Mouse (Mus musculus) kidney, postnatal 25 days (tissue): ENCODE measurements at regions not wholly inside any gene's neighbourhood (a gene's known extent, or its start where the extent isn't known, plus 50 kb on each side); places are given as distances from the start of the nearest gene placed in this dataset.

Source experiments
- DNase-seq, 2 experiments: peaks; one replicate each; pipeline ENCODE4 v3.0.0; 2021; ENCODE audit warnings: mixed read lengths in 2 of 2

DNA sequence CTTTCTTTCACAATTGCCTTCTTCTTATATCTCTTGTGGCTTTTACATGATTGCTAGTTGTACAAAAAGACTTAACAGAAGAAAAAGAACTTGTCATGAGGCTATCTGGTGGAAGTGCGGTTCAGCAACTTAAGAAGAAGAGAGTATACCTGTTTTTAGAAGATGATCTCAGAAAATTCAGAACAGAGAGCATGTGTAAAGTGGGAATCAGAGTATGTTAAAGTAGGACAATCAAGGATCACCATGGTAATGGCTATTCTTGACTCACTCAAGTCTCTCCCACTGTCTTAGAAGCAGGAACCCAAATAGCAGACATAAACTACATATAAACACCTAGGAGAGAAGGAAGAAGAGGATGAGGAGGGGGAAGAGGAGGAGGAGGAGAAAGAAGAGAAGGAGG, 857.9 kb upstream of the Nr2f1 start:
- no peak for DNase-seq

- no peak for DNase-seq
Observed at GRCm38 (mm10) chr13:79054481-79054880, 854.9 kb upstream of the Nr2f1 start.

- no peak for DNase-seq
Observed at GRCm38 (mm10) chr13:79053428-79053827, 853.9 kb upstream of the Nr2f1 start.

DNA sequence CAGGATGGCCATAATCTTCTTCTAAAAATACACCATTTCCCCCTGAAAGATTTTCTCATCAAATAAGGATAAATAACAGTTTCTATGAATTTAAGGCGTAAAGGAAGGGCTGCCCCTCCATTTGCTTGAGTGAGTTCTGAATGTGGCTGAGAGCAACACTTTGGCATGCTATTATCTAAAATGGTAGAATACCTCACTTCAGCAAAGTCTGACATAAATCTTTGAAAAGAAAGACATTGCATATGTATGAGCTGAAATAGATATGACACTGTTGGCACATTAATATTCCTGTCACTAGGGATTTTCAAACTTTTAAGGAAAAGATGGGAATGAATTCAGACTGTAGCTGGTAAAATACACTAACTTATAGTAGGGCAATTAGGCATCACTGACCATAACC, 847.7 kb upstream of the Nr2f1 start:
- DNase-seq = no peak

- no peak for DNase-seq
Observed at GRCm38 (mm10) chr13:79044657-79045056, 845.1 kb upstream of the Nr2f1 start.

DNA sequence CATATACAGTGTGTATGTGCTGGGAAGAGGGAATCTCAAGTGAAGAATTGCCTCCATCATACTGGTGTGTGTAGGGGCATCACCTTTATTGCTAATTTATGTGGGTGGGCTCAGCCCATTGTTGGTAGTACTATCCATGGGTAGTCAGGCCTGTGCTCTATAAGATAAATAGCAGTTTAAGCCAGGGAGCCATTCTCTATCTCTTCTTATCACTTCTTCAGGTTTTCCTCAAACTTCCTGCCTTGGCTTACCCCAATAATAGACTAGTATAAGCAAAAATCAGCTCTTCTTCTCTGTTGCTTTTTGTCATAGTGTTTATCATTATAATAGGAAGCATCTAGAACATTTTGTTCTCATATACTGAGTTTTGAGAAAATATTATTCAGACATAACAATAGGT, 838.3 kb upstream of the Nr2f1 start:
- DNase-seq = no peak

DNA sequence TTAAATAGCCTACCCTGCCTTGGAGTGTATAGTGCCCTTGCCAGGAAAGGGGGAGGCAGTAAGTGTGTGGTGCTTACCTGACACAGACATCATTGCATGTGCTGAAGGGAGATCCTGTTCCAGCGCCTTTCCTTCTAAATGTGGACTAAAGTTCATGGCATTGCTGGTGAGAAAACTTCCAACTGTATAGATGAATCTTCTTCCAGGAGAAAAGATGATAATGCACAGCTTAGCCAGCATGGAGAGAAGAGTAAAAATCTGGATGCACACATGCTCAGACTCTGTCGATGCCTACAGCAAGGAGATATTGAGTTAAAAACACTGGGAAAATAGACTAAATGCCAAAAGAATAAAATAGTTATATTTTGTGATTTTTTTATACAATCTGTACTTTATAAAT, 835.7 kb upstream of the Nr2f1 start:
- DNase-seq = no peak

DNA sequence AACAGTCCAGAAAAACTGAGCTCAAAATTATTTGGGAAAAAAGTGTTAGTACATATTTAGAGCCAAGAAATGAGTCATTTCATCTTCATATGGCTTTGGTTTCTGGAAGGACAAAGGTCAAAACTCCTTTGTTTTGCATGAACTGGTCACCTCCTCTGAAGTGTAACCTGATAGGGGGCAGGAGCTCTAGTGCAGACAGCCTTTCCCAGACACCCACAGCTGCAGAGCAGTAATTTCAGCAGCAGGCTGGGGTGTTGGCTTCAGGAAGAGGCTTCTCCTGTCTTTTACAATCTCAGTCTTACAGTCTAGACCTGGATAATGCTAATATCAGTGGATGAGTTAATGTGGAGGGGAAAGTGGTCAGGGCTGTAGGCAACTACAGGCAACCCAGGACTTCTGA, 830.4 kb upstream of the Nr2f1 start:
- DNase-seq = no peak

- peak in 1 of 2 experiments; percentile 30 for DNase-seq
Observed at GRCm38 (mm10) chr13:79027877-79028760, 828.6 kb upstream of the Nr2f1 start.

- DNase-seq = no peak
Observed at GRCm38 (mm10) chr13:79025645-79026044, 826.1 kb upstream of the Nr2f1 start.

- no peak for DNase-seq
Observed at GRCm38 (mm10) chr13:79018051-79018450, 818.5 kb upstream of the Nr2f1 start.

DNA sequence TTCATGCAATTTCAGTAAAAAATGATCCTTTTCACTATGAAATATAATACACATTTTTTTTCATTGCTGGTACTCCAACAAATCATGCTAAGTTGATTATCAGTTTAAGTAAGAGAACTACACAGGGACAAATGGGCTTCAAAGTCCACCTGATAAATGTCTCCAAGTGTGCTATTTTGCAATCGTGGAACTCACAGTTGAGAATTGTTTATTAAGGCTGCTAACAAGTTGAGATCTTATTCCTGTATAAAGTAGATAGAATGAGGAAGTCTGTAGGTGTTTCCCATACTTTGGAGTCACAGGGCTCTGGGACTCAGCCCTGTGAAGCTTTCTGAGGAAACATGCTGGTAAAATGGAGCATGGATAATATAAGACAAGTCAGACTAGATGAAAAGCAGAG, 803.8 kb upstream of the Nr2f1 start:
- no peak for DNase-seq

GRCm38 (mm10) chr13:78998855-78999254, 799.3 kb upstream of the Nr2f1 start:
- DNase-seq = peak in 1 of 2 experiments; percentile 32

DNA sequence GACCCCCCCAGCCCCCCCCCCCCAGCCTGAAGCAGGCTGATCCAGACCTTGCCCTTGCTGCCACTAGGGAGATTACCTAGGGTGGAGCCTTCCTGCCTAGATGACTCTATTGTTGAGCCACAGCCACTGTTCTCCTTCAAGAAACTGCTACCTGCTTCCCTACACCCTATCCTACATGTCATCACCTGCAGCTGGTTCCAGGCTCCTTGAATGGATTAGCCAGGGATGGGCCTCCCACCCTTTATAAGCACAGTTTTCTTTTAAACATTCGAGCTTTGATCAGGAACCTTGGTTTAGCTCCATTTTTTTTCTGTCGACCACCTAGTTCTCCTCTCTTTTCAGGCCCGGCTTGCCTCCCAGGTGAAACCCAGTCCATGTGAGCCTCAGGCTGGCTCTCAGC, 792.8 kb upstream of the Nr2f1 start:
- no peak for DNase-seq

GRCm38 (mm10) chr13:78985921-78986320, 786.4 kb upstream of the Nr2f1 start:
- peak in 1 of 2 experiments; percentile 25 for DNase-seq

DNA sequence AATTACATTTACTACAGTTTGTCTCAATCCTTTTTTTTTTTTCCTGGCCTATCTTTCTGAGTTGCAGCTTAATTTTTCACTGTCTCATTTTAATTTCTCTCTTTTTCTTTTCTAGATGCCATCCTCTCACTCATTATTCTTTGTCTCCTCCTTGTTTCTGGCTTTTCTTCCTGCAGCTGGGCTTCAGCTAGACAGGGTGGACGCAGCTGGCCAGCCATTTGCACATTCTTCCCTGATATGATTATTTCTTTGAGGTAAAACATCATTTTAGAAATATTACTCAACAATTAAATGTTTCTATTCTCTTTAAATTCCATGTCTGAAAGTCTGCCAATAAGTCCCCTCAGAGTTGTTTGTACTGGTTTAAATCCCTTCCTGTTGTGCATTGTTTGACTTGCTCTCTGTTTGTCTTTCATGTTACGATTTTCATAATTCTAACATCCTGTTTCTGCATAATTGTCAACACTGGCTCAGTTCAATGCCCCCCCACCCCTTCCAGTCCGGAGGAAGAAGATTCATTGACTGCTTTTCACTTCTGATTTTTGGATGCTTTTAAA, 777.7 kb upstream of the Nr2f1 start:
- DNase-seq = no peak

DNA sequence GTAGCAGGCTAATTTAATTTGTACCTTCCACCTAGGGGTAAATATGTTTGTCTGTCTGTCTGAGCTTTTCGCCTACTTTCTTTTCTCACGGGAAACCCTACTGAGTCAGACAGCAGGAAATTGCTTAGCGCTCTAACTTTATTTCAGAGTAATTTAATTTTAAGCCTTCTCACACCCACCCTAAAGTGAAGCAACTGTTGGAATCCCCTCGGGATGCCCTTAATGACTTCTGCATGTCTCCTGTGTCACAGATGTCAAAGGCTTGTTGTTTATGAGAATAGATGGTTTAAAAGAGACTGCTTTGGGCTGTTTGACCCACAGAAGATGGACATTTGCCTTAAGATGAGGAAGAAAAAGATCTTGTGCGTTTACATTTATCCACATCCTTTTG, 738.8 kb upstream of the Nr2f1 start:
- DNase-seq = no peak

GRCm38 (mm10) chr13:78937389-78938350, 738.1 kb upstream of the Nr2f1 start:
- DNase-seq = no peak

GRCm38 (mm10) chr13:78935990-78936650, 736.6 kb upstream of the Nr2f1 start:
- no peak for DNase-seq

GRCm38 (mm10) chr13:78928347-78928746, 728.8 kb upstream of the Nr2f1 start:
- no peak for DNase-seq

GRCm38 (mm10) chr13:78920802-78921201, 721.2 kb upstream of the Nr2f1 start:
- peak in 1 of 2 experiments; percentile 49 for DNase-seq

- DNase-seq = no peak
Observed at GRCm38 (mm10) chr13:78909839-78910238, 710.3 kb upstream of the Nr2f1 start.

DNA sequence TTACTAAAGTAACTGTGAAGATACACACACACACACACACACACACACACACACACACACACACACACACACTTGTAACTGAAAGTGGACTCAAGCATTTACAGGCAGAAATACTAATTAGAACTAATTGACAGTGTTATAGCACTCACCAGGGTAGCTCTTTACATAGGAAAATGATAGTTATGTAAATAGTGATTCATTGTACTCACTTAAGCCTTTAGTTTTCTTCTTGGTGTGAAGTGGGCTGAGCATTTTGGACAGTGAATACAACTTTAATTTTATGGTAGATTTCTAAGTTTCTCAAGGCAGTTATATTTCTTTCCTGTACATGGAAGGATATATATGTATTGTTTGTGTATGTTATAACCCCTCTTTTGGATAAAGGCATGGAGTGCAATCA, 704.5 kb upstream of the Nr2f1 start:
- DNase-seq = no peak
